Mouse (Mus musculus): ENCODE results near the gene D16Ertd472e.

Gene D16Ertd472e

DNA sequence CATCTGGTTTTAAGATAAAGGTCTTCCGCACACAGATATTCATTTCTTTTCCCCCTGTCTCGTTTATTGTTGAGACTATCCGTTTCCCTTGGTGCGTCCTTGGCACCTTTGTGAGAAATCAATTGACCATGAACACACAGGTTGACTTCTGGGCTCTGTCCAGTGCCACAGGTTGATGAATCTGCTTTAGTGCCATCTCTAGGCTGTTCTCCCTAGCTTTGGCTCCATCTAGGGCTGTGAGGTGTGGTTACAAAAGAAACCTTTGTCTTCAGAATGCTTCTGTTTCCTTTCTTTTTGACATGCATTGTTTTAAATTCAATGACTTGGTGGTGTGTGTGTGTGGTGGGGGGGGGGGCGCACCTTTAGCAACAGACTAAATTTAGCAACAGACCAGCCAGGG is 85.7 kb downstream of the D16Ertd472e start:
- DNase-seq (ENCODE audit: low spot score): no peak

All from embryo, embryonic 10.5 days (tissue).